Mouse (Mus musculus) embryonic fibroblast, embryonic 13.5 days (primary cell): ENCODE results near the gene Ankib1. TPM values are rescaled to one million over a fixed set of nuclear protein-coding genes. Genes with fewer than 3 reads are reported as not detected.

Experiments
- H3K27ac ChIP-seq: 2 replicates; pipeline ENCODE4 v1.5.1; 2012; ENCODE audit warnings: low read length, control low read depth, inconsistent platforms; ENCODE audit not compliant: insufficient read depth
- H3K4me1 ChIP-seq: 2 replicates; pipeline ENCODE4 v1.6.1; 2011; ENCODE audit warnings: low read length; ENCODE audit not compliant: control insufficient read depth, insufficient read depth
- H3K4me3 ChIP-seq: 2 replicates; pipeline ENCODE4 v1.5.1; 2011; ENCODE audit warnings: mild to moderate bottlenecking, control low read depth, low read length; ENCODE audit not compliant: insufficient read depth
- CTCF ChIP-seq: IDR thresholded peaks from 2 replicates; pipeline ENCODE4 v1.5.1; 2011; ENCODE audit warnings: mild to moderate bottlenecking, control low read depth, low read length, moderate library complexity, borderline replicate concordance; ENCODE audit not compliant: insufficient read depth
- POLR2A ChIP-seq: IDR thresholded peaks from 2 replicates; pipeline ENCODE4 v1.6.1; 2011; ENCODE audit warnings: low read depth, mild to moderate bottlenecking, control low read depth, low read length, moderate library complexity
- polyA plus RNA-seq: library from polyadenylated mRNA; stranded (reverse); fragments of >200 nt; gene quantifications from 2 replicates; pipeline ENCODE4 v1.2.4, GENCODE M21; 2011; ENCODE audit warnings: low read depth; ENCODE audit not compliant: missing spikeins, insufficient read length

Gene Ankib1
- polyA plus RNA-seq, 1 experiment, result 52.0 TPM

DNA sequence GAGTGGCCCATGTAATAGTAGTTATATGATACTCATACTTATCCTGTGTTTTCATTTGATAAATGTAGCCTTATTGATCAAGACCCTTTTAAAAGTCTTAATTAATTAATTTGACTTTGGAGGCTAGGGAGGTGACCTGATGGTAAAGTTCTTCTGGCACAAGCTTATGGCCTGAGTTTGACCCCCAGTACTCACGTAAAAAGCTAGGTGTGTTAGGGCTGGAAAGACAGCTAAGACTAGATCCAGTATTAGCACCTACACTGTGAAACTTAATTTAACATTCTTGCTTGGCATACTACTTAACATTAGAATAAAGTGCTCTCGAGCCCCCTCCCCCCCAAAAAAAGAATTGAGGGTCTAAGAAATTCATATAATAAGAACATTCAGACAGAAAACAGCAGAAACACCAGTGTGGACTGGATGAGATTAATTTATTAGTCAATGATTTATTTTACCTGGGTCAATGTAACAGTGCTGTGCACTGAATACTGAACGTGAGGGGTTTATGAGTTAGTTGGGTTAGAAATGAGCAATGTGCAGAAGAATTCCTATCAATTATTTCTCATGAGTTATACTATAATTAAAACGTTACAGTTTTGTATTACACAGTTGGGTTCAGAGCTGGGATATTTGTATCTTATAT lies 154.4 kb downstream of the Ankib1 start:
- Histone ChIP-seq H3K27ac (no peak overlapping the region), H3K4me1 (no peaks in the 10 kb centered on the region), H3K4me3 (no peak overlapping the region)
- TF ChIP-seq CTCF (no peak), POLR2A (no peak)

- Histone ChIP-seq H3K4me3 (peak overlapping the region; percentile 81), H3K27ac (peak overlapping the region; percentile 29; the same call in 1 of the 2 replicates), H3K4me1 (no peaks in the 10 kb centered on the region)
- TF ChIP-seq CTCF (no peak), POLR2A (peak; percentile 48)
Measured at GRCm38 (mm10) chr5:3647708-3648121, 155.0 kb downstream of the Ankib1 start.

- H3K27ac ChIP-seq, result peak overlapping the region; percentile 29
- H3K4me3 ChIP-seq, result peak overlapping the region; percentile 81
- TF ChIP-seq CTCF, result peak; percentile 3; the same call in 1 of the 2 replicates
- peak; percentile 11; the same call in 1 of the 2 replicates for TF ChIP-seq POLR2A
- H3K4me1 ChIP-seq, result no peaks in the 10 kb centered on the region
Measured at GRCm38 (mm10) chr5:3646991-3647707, 155.6 kb downstream of the Ankib1 start.

DNA sequence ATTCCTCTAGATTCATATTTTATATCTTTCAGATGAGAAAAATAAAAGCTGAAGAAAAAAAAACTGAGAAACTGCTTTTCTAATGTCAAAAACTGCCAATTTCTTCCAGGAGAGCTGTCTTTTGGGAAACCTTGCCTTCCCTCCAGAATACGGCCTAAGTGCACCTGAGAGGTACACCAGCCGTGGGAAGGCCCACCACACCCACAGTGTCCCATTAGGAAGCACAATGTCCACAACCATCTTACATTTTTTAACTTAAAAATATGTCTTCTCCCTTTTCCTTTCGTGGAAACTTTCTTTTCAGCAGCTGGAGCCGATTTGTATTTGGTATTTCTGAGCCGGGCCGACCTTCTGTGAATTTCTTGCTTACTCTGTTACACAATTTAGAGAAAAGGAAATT lies 156.2 kb downstream of the Ankib1 start:
- Histone ChIP-seq H3K4me3 (peak overlapping the region; percentile 81), H3K27ac (no peak overlapping the region)
- TF ChIP-seq POLR2A (no peak), CTCF (no peak)

DNA sequence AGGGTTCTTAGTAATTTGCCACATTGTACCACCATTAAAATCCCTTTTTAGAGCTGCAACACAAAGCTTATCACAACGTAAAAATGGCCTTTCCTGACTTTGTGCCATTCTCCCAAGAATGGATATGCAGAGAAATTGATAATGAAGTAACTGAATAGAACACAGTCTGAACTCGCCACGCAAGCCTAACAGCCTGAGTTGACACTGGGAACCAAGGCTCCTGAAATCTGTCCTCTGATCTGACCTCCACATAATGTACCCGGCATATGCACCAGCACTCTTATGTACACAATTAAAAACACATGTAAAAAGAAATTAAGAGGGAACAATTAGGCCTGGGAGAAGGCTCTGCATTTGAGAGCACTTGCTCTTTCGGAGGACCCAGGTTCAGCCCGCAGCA lies 157.4 kb downstream of the Ankib1 start:
- no peak overlapping the region for H3K27ac ChIP-seq
- no peaks in the 10 kb centered on the region for H3K4me1 ChIP-seq
- 0 out of 2 replicates have a peak overlapping the region, but pooled peaks have one; percentile 11 for H3K4me3 ChIP-seq
- TF ChIP-seq CTCF (no peak), POLR2A (no peak)

More for the DNA sequence above, 156.2 kb downstream of the Ankib1 start:
- H3K4me1 ChIP-seq, result no peaks in the 10 kb centered on the region

GRCm38 (mm10) chr5:3644621-3645020 lies 158.1 kb downstream of the Ankib1 start:
- no peak overlapping the region for H3K4me3 ChIP-seq
- no peak for TF ChIP-seq POLR2A
- no peak for TF ChIP-seq CTCF
- no peak overlapping the region for H3K27ac ChIP-seq
- no peaks in the 10 kb centered on the region for H3K4me1 ChIP-seq

Other genes with a start within 250 kb of the Ankib1 start
- gene 1700109H08Rik, start 231.4 kb downstream of the Ankib1 start, polyA plus RNA-seq, result 8.0 and 10.8 TPM in 2 replicates
- 10.5 and 13.1 TPM in 2 replicates for gene Pex1, start 206.9 kb downstream of the Ankib1 start, polyA plus RNA-seq
- gene Rbm48, start 206.3 kb downstream of the Ankib1 start, polyA plus RNA-seq, result 5.9 and 6.6 TPM in 2 replicates
- gene Tmbim7, start 151.7 kb downstream of the Ankib1 start, polyA plus RNA-seq, result not detected in 2 replicates
- gene Gatad1, start 145.7 kb downstream of the Ankib1 start, polyA plus RNA-seq, result 163 and 176 TPM in 2 replicates
- gene Krit1, start 259 bp upstream of the Ankib1 start, polyA plus RNA-seq, result 62.7 and 68.8 TPM in 2 replicates
- gene Lrrd1, start 42.2 kb upstream of the Ankib1 start, polyA plus RNA-seq, result not detected in 2 replicates
- gene Mterf1a, start 91.0 kb upstream of the Ankib1 start, polyA plus RNA-seq, result 4.4 and 6.4 TPM in 2 replicates
- gene Akap9, start 125.1 kb upstream of the Ankib1 start, polyA plus RNA-seq, result 31.1 and 36.0 TPM in 2 replicates